Mouse (Mus musculus) liver, postnatal 0 days (tissue): ENCODE data around the gene Hils1.

ENCODE experiments used
- CTCF ChIP-seq: sonication (generic); IDR thresholded peaks from 2 replicates; pipeline ENCODE4 v1.5.1; 2016; ENCODE audit warnings: antibody characterized with exemption, low read depth
- EP300 ChIP-seq: IDR thresholded peaks from 2 replicates; pipeline ENCODE4 v1.6.1; 2016; ENCODE audit warnings: antibody characterized with exemption, low read depth, mild to moderate bottlenecking

DNA sequence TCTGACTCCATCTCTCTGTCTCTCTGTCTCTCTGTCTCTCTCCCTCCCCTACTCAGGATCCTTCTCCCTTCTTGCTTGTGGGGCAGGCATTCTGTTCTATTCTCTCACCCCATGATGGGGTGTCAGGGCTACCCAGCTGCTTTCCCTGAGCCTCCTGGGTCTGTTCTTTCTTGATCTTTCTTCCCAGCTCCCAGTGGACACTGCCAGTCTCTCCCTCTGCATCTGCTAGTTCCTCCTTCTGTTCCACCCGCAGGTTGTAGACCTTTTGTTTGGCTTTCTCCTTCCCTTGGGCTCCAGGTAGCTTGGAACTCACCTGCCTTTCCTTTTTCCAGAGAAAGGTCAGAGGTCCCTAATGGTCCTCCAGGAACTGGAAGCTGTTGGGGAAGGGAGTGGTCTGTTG is 44.0 kb downstream of the Hils1 start:
- no peak for TF ChIP-seq CTCF
- TF ChIP-seq EP300, result no peak
